Mouse (Mus musculus) monocyte, adult 2 months (primary cell): ENCODE results near the gene Ogfr.

Source experiments
- DNase-seq, 2 experiments: peaks; one replicate each; pipeline ENCODE4 v3.0.0; 2022; ENCODE audit warnings: low spot score in 2 of 2, low read depth in 1 of 2

Gene Ogfr

GRCm38 (mm10) chr2:180589123-180589831 is at the start of gene Ogfr:
TSS of gene Ogfr (plus strand) at chr2:180589245.
- DNase-seq = peak; percentile 20 to 67

GRCm38 (mm10) chr2:180543675-180544074 is 45.4 kb upstream of the Ogfr start:
- no peak for DNase-seq

GRCm38 (mm10) chr2:180545046-180545445 is 44.0 kb upstream of the Ogfr start:
- no peak for DNase-seq

GRCm38 (mm10) chr2:180547384-180548106 is 41.5 kb upstream of the Ogfr start:
- DNase-seq = no peak

- no peak for DNase-seq
Observed at GRCm38 (mm10) chr2:180552340-180552739, 36.7 kb upstream of the Ogfr start.

GRCm38 (mm10) chr2:180555219-180555618 is 33.8 kb upstream of the Ogfr start:
- no peak for DNase-seq

GRCm38 (mm10) chr2:180556470-180556869 is 32.6 kb upstream of the Ogfr start:
- no peak for DNase-seq

GRCm38 (mm10) chr2:180560245-180560644 is 28.8 kb upstream of the Ogfr start:
- no peak for DNase-seq

GRCm38 (mm10) chr2:180562146-180562545 is 26.9 kb upstream of the Ogfr start:
- no peak for DNase-seq

GRCm38 (mm10) chr2:180563296-180563695 is 25.7 kb upstream of the Ogfr start:
- DNase-seq = no peak

GRCm38 (mm10) chr2:180563841-180564240 is 25.2 kb upstream of the Ogfr start:
- DNase-seq = no peak

GRCm38 (mm10) chr2:180566240-180566913 is 22.7 kb upstream of the Ogfr start:
- no peak for DNase-seq

- DNase-seq = no peak
Observed at GRCm38 (mm10) chr2:180569028-180569643, 19.9 kb upstream of the Ogfr start.

GRCm38 (mm10) chr2:180576482-180576881 is 12.6 kb upstream of the Ogfr start:
- DNase-seq = no peak

GRCm38 (mm10) chr2:180578686-180579085 is 10.4 kb upstream of the Ogfr start:
- peak in 1 of 2 experiments; percentile 51 for DNase-seq

GRCm38 (mm10) chr2:180581002-180581401 is 8.0 kb upstream of the Ogfr start, which contains the start of gene Mrgbp:
TSS of gene Mrgbp (plus strand) at chr2:180581304.
- DNase-seq = no peak

GRCm38 (mm10) chr2:180582481-180583153 is 6.4 kb upstream of the Ogfr start:
- peak; percentile 91 to 98 for DNase-seq

GRCm38 (mm10) chr2:180583154-180583507 is 5.9 kb upstream of the Ogfr start:
- no peak for DNase-seq

- DNase-seq = no peak
Observed at GRCm38 (mm10) chr2:180588736-180589122, 316 bp upstream of the Ogfr start.

GRCm38 (mm10) chr2:180597490-180597889 is 8.4 kb downstream of the Ogfr start, which contains the start of gene Col9a3:
TSS of gene Col9a3 (plus strand) at chr2:180597790.
- no peak for DNase-seq

- no peak for DNase-seq
Observed at GRCm38 (mm10) chr2:180598157-180598705, 9.2 kb downstream of the Ogfr start.
